Mouse (Mus musculus) granulocyte monocyte progenitor cell, adult 5-6 weeks (primary cell): ENCODE measurements around the gene Rptor. TPM values are rescaled to one million over a fixed set of nuclear protein-coding genes. Genes with fewer than 3 reads are reported as not detected.

Experiments used
- ATAC-seq: replicated peaks from 2 replicates; pipeline ENCODE4 v1.8.0; 2016; ENCODE audit warnings: mild to moderate bottlenecking, moderate TSS enrichment, inconsistent platforms; ENCODE audit not compliant: poor library complexity, severe bottlenecking
- total RNA-seq, 2 experiments: library from RNA; stranded (forward) in 1 of 2; stranded (reverse) in 1 of 2; fragments of 200-712, 200-1000 nt in 1 of 2; fragments of >200 nt in 1 of 2; fragmentation: Nextera tagmentation in 1 of 2; gene quantifications; 2 replicates each; pipeline ENCODE4 v1.2.3; 2014 to 2017

Gene Rptor
- total RNA-seq, 2 experiments from 2014 or later = 20.9 to 33.0 TPM

DNA sequence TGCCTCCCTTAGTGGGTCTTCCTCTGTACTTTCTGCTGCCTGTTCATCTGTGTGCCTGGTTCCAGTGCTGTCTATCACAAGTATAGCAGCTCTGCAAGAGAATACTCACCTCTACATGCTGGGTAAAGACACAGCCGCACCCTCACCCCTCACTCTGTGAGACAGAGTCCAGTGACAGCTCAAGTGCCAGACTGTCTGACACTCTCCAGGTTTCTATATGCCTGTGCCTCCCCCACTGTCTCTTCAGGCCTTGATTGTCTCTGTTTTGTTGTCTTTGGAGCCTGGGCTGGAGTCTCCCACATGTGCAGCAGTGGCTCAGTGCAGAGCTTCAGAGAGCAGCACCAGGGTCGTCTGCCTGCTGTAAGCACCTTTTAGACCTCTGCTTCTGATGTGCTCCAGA lies 280.9 kb downstream of the Rptor start:
- no peak for ATAC-seq

DNA sequence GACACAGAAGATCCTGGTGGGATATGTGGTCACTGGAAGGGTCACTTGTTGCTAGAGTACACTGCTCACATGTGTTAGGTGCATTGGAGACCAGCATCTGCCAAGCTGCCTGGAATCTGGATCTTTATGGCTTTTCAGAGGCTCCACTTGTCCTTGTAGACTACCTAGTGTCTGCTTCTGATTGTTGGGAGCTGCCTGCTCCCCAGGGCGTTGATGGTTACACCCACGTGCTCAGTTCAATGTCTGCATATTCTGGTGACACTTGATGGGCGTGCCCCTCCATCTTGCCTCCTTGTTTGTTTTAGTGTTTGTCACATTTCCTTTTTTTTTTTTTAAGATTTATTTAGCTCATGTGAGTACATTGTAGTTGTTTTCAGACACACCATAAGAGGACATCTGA lies 287.3 kb downstream of the Rptor start:
- ATAC-seq = no peak

DNA sequence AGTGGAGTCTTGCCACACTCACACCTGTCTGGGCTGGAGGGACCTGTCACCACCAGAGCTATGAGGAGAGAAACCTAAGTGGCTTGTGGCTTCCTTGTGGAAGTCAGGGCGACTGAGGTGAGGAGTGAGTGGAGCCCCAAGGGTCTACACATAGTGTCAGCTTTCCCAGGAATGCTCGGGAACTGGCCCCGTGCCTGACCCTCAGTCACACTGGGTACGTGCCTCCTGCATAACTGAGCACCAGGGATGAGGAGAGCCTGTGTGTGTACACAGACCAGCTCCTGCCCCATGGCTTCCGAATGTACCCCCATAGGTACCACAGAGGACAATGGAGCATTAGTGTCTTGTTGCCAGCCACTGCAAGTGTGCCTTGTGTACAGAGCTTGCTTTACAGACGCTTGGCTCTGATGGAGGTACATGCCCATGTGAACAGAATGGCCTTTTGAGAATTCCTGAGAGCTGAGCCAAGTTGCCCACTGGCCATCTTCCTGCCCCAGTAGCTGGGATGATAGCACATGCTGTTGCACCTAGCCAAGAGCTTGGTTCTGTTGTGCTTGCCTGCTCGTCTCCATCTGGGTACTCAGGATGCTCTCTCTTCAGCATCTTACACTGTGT lies 289.0 kb downstream of the Rptor start:
- ATAC-seq = no peak

DNA sequence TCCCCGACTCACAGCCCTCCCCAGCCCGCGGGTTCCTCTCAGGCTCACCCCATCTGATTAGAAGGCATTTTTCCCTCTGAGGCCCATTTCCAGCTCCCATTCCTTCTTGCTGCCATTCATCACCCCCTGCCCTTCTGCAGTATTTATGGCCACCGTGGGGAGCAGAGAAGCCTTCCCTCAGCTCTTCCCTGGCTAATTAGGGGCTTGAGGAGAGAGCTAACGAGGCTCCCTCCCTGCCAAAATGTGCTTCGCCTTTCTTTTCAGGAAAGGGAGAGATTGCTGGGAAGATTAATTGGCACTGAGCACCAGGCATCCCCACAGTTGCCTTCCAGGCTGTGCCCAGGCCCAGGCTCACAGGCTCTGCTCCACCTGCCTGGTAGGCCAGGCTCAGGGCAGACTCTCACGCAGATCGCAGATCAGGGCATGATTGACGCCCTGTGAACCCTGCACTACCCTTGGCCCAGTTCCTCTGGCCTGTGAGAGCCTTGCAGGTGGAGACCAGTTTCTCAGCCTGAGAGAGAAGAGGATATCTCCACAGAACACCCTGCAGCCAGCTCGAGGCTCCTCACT lies 291.0 kb downstream of the Rptor start:
- ATAC-seq = no peak

DNA sequence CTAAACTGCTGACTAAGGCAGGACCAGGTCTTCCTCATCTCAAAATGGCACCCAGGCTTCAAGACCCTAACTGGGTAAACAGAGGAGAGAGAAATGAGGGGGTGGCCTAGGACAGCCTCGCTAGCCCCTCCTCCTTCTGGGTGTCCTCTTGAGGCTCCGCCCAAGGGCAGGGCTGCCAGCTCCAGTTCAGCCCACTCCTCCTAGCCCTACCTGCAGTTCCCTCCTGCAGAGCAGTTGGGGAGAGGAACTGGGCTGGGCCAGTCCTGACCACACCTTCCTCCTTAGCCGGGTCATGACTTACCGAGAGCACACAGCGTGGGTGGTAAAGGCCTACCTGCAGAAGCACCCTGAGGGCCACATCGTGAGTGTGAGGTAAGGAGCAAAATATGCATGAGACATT lies 291.9 kb downstream of the Rptor start:
- ATAC-seq = peak; percentile 69

DNA sequence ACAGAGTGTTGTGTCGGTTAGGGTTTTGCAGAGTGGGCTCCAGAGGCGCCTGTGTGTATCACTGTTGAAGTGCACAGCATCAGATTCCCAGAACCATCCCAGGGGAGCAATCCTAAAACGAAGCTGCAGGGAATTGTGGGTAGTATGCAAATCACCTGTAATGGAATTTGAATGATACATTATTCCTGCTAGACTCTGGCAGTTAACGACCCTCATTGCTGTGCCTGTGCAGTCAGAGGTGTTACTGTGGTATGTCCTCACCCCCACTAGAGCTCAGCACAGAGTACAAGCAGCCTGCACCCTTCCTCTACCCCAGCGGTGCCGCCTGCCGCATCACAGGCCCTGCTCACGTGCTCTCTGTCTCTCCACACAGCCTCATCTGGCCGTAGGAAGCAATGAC lies 294.3 kb downstream of the Rptor start:
- no peak for ATAC-seq

DNA sequence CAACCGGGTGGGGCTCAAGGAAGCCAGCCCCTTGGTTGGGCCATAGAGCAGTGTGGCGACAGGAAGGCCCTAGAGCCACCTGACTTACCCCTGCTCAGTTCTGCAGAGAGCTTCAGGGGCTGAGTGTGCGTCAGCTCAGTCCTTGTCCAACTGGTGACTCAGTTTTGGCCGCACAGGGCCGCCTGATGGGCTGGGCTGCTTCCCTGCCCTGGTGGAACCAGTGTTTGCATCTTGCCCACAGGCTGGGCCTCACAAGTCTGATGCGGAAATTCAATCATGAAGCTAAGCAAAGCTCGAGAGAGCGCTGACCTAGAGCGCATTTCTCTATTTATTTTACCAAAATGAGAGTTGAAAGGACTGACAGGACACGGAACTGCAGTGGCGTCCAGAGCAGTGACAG lies 296.3 kb downstream of the Rptor start:
- no peak for ATAC-seq

DNA sequence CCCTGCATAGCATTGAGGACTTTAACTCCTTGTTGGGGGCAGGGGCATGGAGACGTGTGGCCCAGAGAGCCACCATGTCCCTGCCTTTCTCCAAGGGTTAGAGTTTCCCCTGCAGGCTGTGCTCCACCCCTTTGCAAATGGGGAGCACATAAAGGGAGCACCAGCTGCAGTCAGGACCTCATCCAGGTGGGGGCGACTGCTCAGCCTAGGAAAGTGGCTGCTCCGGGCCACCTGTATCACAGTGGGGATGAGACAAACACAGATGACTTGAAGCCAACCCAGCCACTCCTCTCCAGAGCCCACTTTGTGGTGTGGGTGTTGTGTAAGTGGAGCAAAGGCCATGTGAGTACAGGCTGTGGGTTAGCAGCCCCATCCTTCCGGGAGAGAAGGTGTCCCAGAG lies 298.5 kb downstream of the Rptor start:
- 0 out of 2 replicates have a peak, but pooled peaks have one; percentile 17 for ATAC-seq

DNA sequence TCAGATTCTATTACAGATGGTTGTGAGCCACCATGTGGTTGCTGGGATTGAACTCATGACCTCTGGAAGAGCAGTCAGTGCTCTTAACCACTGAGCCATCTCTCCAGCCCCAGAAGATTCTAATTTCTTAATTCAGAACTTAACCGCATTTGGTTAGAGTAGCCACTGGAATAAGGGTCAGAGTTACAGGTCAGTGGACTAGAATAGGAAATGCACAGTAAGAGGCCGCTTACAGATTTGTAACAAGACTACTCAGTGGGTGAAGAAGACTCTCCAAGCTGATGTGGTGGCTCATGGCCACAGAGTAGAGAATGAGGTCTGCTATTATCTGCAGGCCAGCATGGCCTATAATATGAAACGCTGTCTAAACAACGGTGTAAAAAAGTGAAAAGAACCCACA lies 300.2 kb downstream of the Rptor start:
- no peak for ATAC-seq

DNA sequence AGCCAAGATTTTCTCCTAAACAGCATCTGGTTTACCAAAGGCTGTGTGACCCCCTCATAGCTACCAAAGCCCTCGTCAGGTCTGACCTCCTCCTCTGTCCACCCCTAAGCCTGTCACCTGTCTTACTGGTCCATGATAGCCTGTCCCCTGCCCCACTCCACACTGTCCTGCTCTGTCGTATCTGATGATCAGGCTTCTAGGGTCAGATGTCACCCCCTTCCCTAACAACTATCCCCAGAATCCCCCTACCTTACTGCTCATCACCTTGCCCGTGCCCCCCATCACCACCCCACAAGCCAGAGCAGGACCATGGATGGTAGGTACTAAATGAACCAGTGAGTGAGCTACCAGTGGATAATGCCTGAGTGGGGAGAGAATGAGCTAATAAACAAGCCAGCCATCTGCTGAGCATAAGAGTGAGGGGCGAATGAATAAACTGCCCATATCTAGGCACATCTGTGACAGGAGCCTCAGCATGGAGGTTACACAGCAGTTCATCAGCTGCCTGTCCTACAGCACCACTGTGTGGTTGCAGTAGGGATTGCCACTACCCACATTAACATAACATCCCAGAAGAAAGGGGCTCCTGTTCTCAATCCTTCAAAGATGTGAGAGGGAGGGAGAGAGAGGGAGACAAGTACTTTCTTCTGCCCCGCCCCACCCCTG lies 302.0 kb downstream of the Rptor start:
- peak; percentile 67 for ATAC-seq

DNA sequence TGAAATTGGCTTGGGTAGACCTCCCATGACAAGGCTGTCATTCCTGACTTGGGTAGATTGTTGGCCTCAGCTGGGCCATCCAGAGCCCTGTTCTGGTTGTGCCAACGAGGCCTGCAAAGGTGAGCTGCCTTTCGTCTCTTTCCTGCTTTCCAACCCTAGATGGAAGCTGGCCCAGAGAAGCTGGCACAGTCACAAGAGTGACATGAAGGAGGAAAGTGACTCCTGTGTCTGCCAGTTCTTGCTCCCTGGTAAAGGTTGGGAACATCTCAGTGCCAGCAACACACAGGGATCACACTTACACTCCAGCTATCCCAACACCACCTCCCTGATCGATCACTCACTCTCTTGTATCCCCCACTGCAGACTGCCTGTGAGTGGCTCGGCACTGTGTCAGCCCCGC lies 303.1 kb downstream of the Rptor start:
- ATAC-seq = no peak

DNA sequence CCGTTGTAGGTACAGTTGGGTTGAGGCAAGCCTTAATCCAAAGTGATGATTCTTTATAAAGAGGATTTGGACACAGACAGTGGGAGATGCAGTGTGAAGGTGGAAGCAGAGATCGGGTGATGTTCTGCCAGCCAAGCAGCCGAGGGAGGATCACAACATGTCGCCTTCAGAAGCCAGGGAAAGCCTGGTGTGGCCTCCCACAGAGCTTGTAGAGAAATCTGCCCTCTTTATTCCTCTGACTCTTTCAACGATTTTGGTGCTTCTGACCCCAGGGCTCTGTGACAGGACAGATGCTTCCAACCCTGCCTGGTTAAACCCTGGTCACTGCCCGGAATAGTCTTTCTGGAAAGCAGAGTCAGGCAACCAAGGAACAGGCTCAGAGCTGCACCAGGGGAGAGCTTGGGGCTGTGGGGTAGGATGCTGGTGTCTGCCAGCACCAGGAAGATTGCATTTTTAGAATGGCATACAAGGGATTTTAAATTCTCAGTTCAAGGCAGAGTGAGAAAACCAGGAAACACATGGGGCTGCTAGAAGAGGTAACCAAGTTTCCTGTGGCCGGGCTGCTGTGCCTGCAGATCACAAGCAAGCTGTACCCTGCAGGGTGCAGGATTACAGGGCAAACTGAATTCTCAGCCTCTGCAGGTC lies 304.4 kb downstream of the Rptor start:
- ATAC-seq = no peak

DNA sequence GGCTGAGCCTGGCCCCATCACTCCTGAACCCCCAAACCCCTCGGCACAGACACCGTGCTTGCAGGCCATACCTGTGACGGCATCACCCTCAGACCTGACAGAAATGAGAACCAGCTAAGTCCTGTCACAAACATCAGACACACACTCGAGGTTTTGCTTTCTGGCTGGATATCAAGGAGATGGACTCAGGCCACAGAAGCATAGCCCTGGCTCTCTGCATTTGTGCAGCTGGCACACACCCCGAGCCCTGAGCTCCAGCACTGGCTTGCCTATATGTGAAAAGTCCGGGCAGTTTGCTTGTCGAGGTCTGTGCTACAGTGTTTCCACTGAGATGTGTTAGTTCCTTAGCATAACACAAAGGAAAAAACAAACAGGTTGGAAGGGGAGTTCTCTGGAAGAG lies 305.0 kb downstream of the Rptor start:
- ATAC-seq = no peak

DNA sequence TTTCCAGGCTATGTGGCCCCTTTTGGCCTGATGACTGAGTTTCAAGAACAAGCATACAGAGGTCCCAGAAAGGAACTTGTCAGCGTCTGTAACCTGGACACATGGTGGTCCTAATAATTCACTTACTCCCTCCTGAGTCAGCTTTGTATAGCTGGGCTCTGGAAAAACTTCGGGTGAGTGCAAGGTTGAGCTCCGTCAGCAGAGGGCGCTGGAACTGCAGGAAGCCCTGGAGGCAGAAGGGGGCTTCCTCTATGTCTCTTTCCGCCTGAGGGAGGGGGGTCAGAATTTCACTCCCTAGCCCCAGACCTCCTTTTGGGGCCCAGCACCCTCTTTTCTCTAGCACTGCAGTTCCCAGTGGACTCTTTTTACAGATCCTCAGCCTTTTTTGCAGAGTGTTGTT lies 306.7 kb downstream of the Rptor start:
- ATAC-seq = peak; percentile 59

DNA sequence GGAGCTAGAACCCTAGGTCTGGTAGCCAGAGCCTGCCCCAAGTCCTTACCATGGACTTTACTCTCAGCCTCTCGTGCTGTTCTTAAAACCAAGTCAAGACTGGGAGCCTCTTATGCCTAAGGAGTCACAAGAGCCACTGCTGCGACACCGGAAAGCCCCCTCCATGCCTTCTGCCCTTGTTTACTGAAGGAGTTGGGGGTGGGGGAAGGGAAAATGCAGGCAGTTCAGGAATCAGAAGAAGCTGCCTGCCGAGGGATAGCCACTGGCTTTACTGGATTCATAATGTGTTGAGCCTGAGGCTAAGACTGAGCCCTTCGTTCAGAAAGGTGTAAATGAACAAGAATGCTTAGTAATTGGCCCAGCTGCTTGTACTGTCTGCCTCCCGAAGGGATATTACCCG lies 310.1 kb downstream of the Rptor start:
- ATAC-seq = no peak

DNA sequence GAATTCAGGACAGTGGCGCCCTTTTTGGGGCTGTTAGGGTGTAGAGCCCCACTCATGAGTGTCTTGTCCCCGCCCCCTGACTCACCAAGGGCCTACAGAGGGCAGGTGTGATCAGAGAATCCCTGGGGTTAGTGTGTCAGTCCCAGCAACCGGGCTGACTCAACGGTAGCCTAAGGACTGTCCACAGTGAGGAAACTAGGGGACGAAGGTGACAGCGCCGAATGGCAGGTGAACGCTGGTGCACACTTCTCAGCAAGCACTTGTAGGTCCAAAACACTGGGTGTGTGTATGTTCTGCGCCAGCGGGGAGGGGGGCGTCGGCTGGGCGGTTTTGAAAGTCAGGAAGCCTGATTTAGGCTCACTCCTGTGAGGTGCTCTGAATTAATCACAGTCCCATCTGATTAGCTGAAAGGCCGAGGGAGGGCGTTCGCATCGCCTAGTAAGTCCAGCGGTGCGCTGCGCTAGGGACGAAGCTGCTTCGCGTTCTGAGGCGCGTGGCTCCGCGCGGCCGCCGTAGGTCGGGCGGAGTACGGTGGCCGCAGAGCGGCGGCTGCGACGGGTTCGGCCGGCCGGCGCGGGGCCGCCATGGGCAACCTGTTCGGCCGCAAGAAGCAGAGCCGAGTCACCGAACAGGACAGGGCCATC lies 310.7 kb downstream of the Rptor start, which contains the start of gene Chmp6:
TSS of gene Chmp6 (plus strand) at position 151 of the 644 bp plus-strand sequence.
- ATAC-seq = peak; percentile 69

DNA sequence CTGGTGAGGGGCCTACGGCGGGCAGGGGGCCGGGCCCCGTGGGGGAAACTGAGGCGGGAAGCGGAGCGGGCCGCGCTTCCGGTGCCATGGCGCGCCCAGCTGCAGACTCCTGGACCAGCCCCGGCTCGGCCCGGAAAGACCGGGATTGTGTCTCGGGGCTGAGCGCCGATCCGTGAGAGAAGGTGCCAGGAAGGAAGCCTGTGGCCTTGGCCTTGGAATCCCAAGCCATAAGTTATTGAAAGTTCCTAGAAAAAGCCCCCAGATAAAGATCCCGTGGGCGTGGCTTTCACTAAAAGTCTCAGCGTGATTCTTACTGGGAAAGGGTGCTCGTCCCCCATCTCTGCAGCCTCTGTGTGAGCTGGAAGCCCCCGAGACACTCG lies 311.2 kb downstream of the Rptor start:
- no peak for ATAC-seq

DNA sequence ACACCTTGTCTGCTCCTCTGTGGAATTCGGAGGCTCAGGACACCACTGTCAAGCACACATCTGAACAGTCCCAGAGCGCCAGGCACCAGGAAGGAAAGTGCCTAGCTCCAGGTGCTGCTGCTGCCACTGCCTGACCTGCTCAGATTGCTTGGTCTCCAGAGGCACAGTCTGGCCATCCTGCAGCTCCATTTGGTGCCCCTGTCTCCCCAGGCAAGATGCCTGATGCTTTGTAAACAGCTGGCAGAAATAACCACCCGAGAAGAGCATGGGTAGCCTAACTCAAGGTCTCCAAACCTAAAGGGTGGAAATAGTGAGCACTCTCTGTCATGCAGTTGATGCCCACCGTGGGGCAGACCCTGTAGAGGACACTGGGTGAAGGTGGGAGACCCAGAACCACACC lies 311.7 kb downstream of the Rptor start:
- no peak for ATAC-seq

DNA sequence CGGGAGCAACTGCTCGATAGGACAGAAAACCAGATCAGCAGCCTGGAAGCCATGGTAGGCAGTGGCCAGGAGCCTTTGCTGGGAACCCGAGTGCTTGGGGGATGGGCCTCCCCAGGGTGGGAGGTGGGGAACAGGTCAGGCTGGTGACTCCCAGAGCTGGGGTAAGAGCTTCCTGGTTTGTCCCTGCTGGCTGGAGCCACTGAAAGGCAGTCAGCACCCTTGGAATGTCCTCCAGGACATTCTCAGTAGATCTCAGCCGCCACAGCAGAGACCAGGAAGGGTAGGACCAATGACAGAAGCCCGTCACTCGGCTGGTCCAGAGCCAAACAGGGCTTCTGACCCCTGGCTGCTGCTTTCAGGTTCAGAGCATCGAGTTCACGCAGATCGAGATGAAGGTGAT lies 313.0 kb downstream of the Rptor start:
- no peak for ATAC-seq

DNA sequence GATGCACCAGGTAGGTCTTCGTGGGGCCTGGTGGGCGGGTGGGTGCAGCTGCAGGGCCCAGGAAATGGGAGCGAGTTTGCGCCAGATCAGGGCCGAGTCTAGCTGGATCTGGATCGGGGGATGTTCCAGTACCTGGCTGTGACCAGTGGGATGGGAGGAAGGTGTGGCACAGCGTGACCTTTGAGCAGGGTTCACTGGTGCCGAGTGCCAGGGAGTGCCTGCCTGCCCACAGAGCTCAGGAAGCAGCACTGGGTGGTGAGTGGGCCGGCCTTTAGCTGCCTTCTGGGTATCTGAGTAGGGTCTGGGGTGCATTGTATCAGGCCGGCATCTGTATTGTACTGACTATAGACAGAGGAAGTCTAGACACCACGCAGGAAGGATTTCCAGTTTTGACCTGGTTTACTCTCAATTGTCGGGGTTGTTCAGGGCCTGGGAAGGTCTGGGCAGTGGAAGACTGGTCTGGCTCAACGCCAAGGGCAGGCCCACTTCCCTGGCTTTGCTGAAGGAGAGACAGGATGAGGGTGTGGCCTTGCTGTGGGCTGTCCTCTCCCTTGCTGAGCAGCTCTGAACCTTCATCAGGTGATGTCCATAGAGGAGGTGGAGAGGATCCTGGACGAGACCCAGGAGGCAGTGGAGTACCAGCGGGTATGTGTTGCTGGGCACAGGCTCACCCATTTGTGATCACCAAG lies 313.5 kb downstream of the Rptor start:
- no peak for ATAC-seq
